In the genomic region with DNA sequence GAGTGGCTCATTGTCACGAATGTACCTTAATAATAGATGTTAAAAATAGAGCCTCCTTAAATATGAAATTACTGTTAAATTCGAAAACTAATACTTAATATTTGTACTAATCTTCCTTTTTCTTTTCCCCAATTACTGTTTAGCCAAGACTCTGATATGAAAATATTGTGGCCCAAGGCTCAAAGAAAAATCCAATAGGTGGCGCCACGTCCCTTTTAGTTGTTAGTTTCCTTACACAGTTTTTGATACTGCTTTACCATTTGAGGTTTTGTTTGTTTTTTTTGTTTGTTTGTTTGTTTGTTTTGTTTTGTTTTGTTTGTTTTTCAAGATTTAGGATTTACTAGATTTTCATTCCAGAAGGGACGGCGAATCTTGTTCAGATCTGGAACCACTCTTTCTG, we compare ENCODE assay signal across 10 mouse cellular contexts. TPM values are rescaled to one million over a fixed set of nuclear protein-coding genes. Genes with fewer than 3 reads are reported as not detected.
DNase-seq lines count a peak whose midpoint lies in the region; ATAC-seq and TF ChIP-seq lines count a peak whose summit lies in the region.
"Had no signal": no experiment of that assay in that cellular context is flagged by ENCODE, and none has a peak within 500 bp of the region (broad histone marks: within the 10 kb centered on the region; RNA-seq: fewer than 3 reads in every experiment).

No protein-coding gene starts in this region.

- H3K27me3 ChIP-seq in intestine, postnatal 0 days (replicated peaks; ENCODE audit: control insufficient read depth, insufficient read depth, low read length), result no peaks in the 10 kb centered on the region
- no peaks in the 10 kb centered on the region for H3K27me3 ChIP-seq in intestine, embryonic 15.5 days (replicated peaks)
- no peaks in the 10 kb centered on the region for H3K27me3 ChIP-seq in splenic B cell, adult 2 months (ENCODE audit: control insufficient read depth, insufficient read depth, low read length, poor library complexity, severe bottlenecking)
- H3K27me3 ChIP-seq in forebrain, embryonic 15.5 days, result no peaks in the 10 kb centered on the region
- H3K27me3 ChIP-seq: limb, embryonic 15.5 days had no signal

- no peaks in the 10 kb centered on the region for H3K9me3 ChIP-seq in intestine, postnatal 0 days (ENCODE audit: control insufficient read depth)
- no peaks in the 10 kb centered on the region for H3K9me3 ChIP-seq in intestine, embryonic 15.5 days
- H3K9me3 ChIP-seq in forebrain, embryonic 15.5 days, result no peaks in the 10 kb centered on the region
- H3K9me3 ChIP-seq: limb, embryonic 15.5 days had no signal

- TF ChIP-seq CTCF in intestine, postnatal 0 days (IDR thresholded peaks at IDR 0.05; ENCODE audit: low read depth), result peak; percentile 60

- no peaks in the 10 kb centered on the region for H3K36me3 ChIP-seq in intestine, postnatal 0 days (ENCODE audit: control insufficient read depth, insufficient read depth)
- H3K36me3 ChIP-seq in intestine, embryonic 15.5 days, result no peaks in the 10 kb centered on the region
- no peaks in the 10 kb centered on the region for H3K36me3 ChIP-seq in splenic B cell, adult 2 months (ENCODE audit: control insufficient read depth, insufficient read depth, low read length, poor library complexity, severe bottlenecking)
- H3K36me3 ChIP-seq in forebrain, embryonic 15.5 days, result no peaks in the 10 kb centered on the region
- H3K36me3 ChIP-seq: limb, embryonic 15.5 days had no signal

- H3K4me3 ChIP-seq in intestine, postnatal 0 days (ENCODE audit: low read depth, low read length), result no peak overlapping the region
- H3K4me3 ChIP-seq in intestine, embryonic 15.5 days (replicated peaks), result no peak overlapping the region
- H3K4me3 ChIP-seq in forebrain, embryonic 15.5 days, result no peak overlapping the region
- H3K4me3 ChIP-seq: limb, embryonic 15.5 days had no signal

- ATAC-seq in CD4-positive, CD25-positive, alpha-beta regulatory T cell, adult 4 months, result no peak
- no peak for ATAC-seq in intestine, postnatal 0 days
- ATAC-seq in intestine, embryonic 15.5 days, result no peak
- ATAC-seq in forebrain, embryonic 15.5 days (replicated peaks), result no peak

- DNase-seq in CD4-positive, CD25-positive, alpha-beta regulatory T cell, adult 2 months (ENCODE audit: low read depth, low spot score), result peak; percentile 5
- DNase-seq in right cerebral cortex, adult 18-20 months, result peak; percentile 26
- no peak for DNase-seq in right cerebral cortex, postnatal 25 days
- peak; percentile 47 for DNase-seq in splenic B cell, adult 2 months (ENCODE audit: low read depth, low spot score)

- H3K9ac ChIP-seq in intestine, postnatal 0 days (ENCODE audit: low read depth, low read length), result no peak overlapping the region
- H3K9ac ChIP-seq in intestine, embryonic 15.5 days, result no peak overlapping the region
- H3K9ac ChIP-seq in forebrain, embryonic 15.5 days (replicated peaks), result no peak overlapping the region
- H3K9ac ChIP-seq: limb, embryonic 15.5 days had no signal

- no peak overlapping the region for H3K4me2 ChIP-seq in intestine, postnatal 0 days (replicated peaks; ENCODE audit: low read depth)
- no peak overlapping the region for H3K4me2 ChIP-seq in intestine, embryonic 15.5 days (replicated peaks)
- H3K4me2 ChIP-seq in forebrain, embryonic 15.5 days (replicated peaks), result no peak overlapping the region
- H3K4me2 ChIP-seq: limb, embryonic 15.5 days had no signal

- WGBS in intestine, postnatal 0 days, result 72% methylated on average over 6 of the region's 6 CpGs
- 69% methylated on average over 6 of the region's 6 CpGs for WGBS in intestine, embryonic 15.5 days
- WGBS in forebrain, embryonic 15.5 days, result 66% methylated on average over 6 of the region's 6 CpGs

- H3K27ac ChIP-seq in intestine, postnatal 0 days (ENCODE audit: low read depth, low read length), result no peak overlapping the region
- no peak overlapping the region for H3K27ac ChIP-seq in intestine, embryonic 15.5 days
- no peak overlapping the region for H3K27ac ChIP-seq in forebrain, embryonic 15.5 days (replicated peaks)
- H3K27ac ChIP-seq: limb, embryonic 15.5 days had no signal

- no peaks in the 10 kb centered on the region for H3K4me1 ChIP-seq in intestine, postnatal 0 days (replicated peaks; ENCODE audit: control insufficient read depth, insufficient read depth, low read length)
- H3K4me1 ChIP-seq in intestine, embryonic 15.5 days (replicated peaks), result no peaks in the 10 kb centered on the region
- H3K4me1 ChIP-seq in forebrain, embryonic 15.5 days, result peaks cover 10% of the 10 kb centered on the region; the same call in 1 of the 2 replicates

RNA-seq across cellular contexts. Expression of a gene that starts 19.8 kb away (rescaled TPM):
- not detected for polyA plus RNA-seq in CD4-positive, CD25-positive, alpha-beta regulatory T cell, adult 4 months (2017; shearing (Covaris generic))
- 3.1 and 3.5 TPM in 2 replicates for polyA plus RNA-seq in intestine, postnatal 0 days (2015; fragmentation: Nextera tagmentation; extraction: Ambion mirVana)
- polyA plus RNA-seq in intestine, embryonic 15.5 days (2015; fragmentation: Nextera tagmentation; extraction: Ambion mirVana), result 10.4 and 10.7 TPM in 2 replicates
- 4.5 and 5.1 TPM in 2 replicates for polyA plus RNA-seq in forebrain, embryonic 15.5 days (2015; fragmentation: Nextera tagmentation; extraction: Ambion mirVana)

RNA-seq across cellular contexts. Expression of a gene that starts 29.3 kb away (rescaled TPM):
- 10 to 100 TPM; 15.4 to 17.4 TPM for polyA plus RNA-seq in CD4-positive, CD25-positive, alpha-beta regulatory T cell, adult 4 months (2017; shearing (Covaris generic))
- 2.2 and 2.4 TPM in 2 replicates for polyA plus RNA-seq in intestine, postnatal 0 days (2015; fragmentation: Nextera tagmentation; extraction: Ambion mirVana)
- 1.3 and 1.8 TPM in 2 replicates for polyA plus RNA-seq in intestine, embryonic 15.5 days (2015; fragmentation: Nextera tagmentation; extraction: Ambion mirVana)
- 0.56 and 0.68 TPM in 2 replicates for polyA plus RNA-seq in forebrain, embryonic 15.5 days (2015; fragmentation: Nextera tagmentation; extraction: Ambion mirVana)

RNA-seq across cellular contexts. Expression of a gene that starts 48.6 kb away (rescaled TPM):
- under 1 TPM; 0.79 to 0.93 TPM for polyA plus RNA-seq in CD4-positive, CD25-positive, alpha-beta regulatory T cell, adult 4 months (2017; shearing (Covaris generic))
- polyA plus RNA-seq in intestine, postnatal 0 days (2015; fragmentation: Nextera tagmentation; extraction: Ambion mirVana), result 0.93 and 1.8 TPM in 2 replicates
- polyA plus RNA-seq in intestine, embryonic 15.5 days (2015; fragmentation: Nextera tagmentation; extraction: Ambion mirVana), result 1.6 and 2.3 TPM in 2 replicates
- polyA plus RNA-seq in forebrain, embryonic 15.5 days (2015; fragmentation: Nextera tagmentation; extraction: Ambion mirVana), result 0.93 and 0.94 TPM in 2 replicates

RNA-seq across cellular contexts. Expression of a gene that starts 54.1 kb away (rescaled TPM):
- not detected for polyA plus RNA-seq in CD4-positive, CD25-positive, alpha-beta regulatory T cell, adult 4 months (2017; shearing (Covaris generic))
- polyA plus RNA-seq in intestine, postnatal 0 days (2015; fragmentation: Nextera tagmentation; extraction: Ambion mirVana), result not detected in 2 replicates
- polyA plus RNA-seq in intestine, embryonic 15.5 days (2015; fragmentation: Nextera tagmentation; extraction: Ambion mirVana), result 0.18 and 0.39 TPM in 2 replicates
- 0.11 TPM in 1 of 2 replicates, not detected in the other for polyA plus RNA-seq in forebrain, embryonic 15.5 days (2015; fragmentation: Nextera tagmentation; extraction: Ambion mirVana)
- polyA plus RNA-seq: stomach, embryonic 14.5 days had no signal
